Mouse (Mus musculus): ENCODE results near the gene Slc25a51.

Gene Slc25a51

GRCm38 (mm10) chr4:45426724-45427457 lies 18.3 kb upstream of the Slc25a51 start:
- DNase-seq (ENCODE audit: low spot score), result no peak

- no peak for DNase-seq (ENCODE audit: low spot score)
These were observed 14.8 kb upstream of the Slc25a51 start for GRCm38 (mm10) chr4:45423406-45423805.

GRCm38 (mm10) chr4:45422640-45423039 lies 14.1 kb upstream of the Slc25a51 start:
- DNase-seq (ENCODE audit: low spot score), result no peak

GRCm38 (mm10) chr4:45421519-45422260 lies 13.1 kb upstream of the Slc25a51 start:
- DNase-seq (ENCODE audit: low spot score), result no peak

- DNase-seq (ENCODE audit: low spot score), result no peak
These were observed 12.2 kb upstream of the Slc25a51 start for GRCm38 (mm10) chr4:45420733-45421132.

GRCm38 (mm10) chr4:45419051-45419450 lies 10.5 kb upstream of the Slc25a51 start:
- no peak for DNase-seq (ENCODE audit: low spot score)

- DNase-seq (ENCODE audit: low spot score), result peak; percentile 32
These were observed 9.8 kb upstream of the Slc25a51 start for GRCm38 (mm10) chr4:45418229-45418950.

GRCm38 (mm10) chr4:45416314-45416713 lies 7.7 kb upstream of the Slc25a51 start:
- no peak for DNase-seq (ENCODE audit: low spot score)

- DNase-seq (ENCODE audit: low spot score), result no peak
These were observed 5.2 kb upstream of the Slc25a51 start for GRCm38 (mm10) chr4:45413674-45414338.

GRCm38 (mm10) chr4:45412433-45413192 lies 4.0 kb upstream of the Slc25a51 start:
- no peak for DNase-seq (ENCODE audit: low spot score)

- DNase-seq (ENCODE audit: low spot score), result no peak
These were observed 2.7 kb upstream of the Slc25a51 start for GRCm38 (mm10) chr4:45411181-45411790.

- DNase-seq (ENCODE audit: low spot score), result peak; percentile 88
These were observed 704 bp upstream of the Slc25a51 start for GRCm38 (mm10) chr4:45409270-45409669.

- peak; percentile 59 for DNase-seq (ENCODE audit: low spot score)
These were observed 747 bp downstream of the Slc25a51 start for GRCm38 (mm10) chr4:45407703-45408334.

- peak; percentile 77 for DNase-seq (ENCODE audit: low spot score)
These were observed 1.4 kb downstream of the Slc25a51 start for GRCm38 (mm10) chr4:45407001-45407702.

- DNase-seq (ENCODE audit: low spot score), result no peak
These were observed 2.2 kb downstream of the Slc25a51 start for GRCm38 (mm10) chr4:45406397-45406796.

GRCm38 (mm10) chr4:45405315-45405714 lies 3.3 kb downstream of the Slc25a51 start:
- no peak for DNase-seq (ENCODE audit: low spot score)

GRCm38 (mm10) chr4:45404086-45404485 lies 4.5 kb downstream of the Slc25a51 start:
- DNase-seq (ENCODE audit: low spot score), result no peak

- DNase-seq (ENCODE audit: low spot score), result peak; percentile 34
These were observed 5.1 kb downstream of the Slc25a51 start for GRCm38 (mm10) chr4:45403499-45403878.

GRCm38 (mm10) chr4:45402878-45403498 lies 5.6 kb downstream of the Slc25a51 start:
- peak; percentile 84 for DNase-seq (ENCODE audit: low spot score)
